Mouse (Mus musculus) stomach, postnatal 0 days (tissue): ENCODE measurements around the gene Parp14.
A peak's percentile ranks its signal among the peaks of the same experiment; 100 is the strongest.

Source experiments
- CTCF ChIP-seq: IDR thresholded peaks from 2 replicates; pipeline ENCODE4 v1.5.1; 2016; ENCODE audit warnings: antibody characterized with exemption, low read depth, mild to moderate bottlenecking, moderate library complexity
- EP300 ChIP-seq: optimal IDR thresholded peaks from 2 replicates; pipeline ENCODE3; 2016; ENCODE audit warnings: antibody characterized with exemption

- TF ChIP-seq EP300 = no peak
- peak; percentile 61 for TF ChIP-seq CTCF
These were observed 2.2 kb downstream of the Parp14 start for GRCm38 (mm10) chr16:35869126-35869525.
